Mouse (Mus musculus) heart, postnatal 0 days (tissue): ENCODE results near the gene Apoh. TPM values are rescaled to one million over a fixed set of nuclear protein-coding genes. Genes with fewer than 3 reads are reported as not detected.

Experiments
- ATAC-seq: fragments of 200-750 bp; cut with Nextera tagmentation; 2 replicates; pipeline ENCODE4 v1.8.0; 2017; ENCODE audit warnings: low read depth, moderate number of reproducible peaks, moderate library complexity; ENCODE audit not compliant: insufficient read depth
- DNase-seq: peaks from one replicate; pipeline ENCODE4 v3.0.0-alpha.2; 2016; ENCODE audit warnings: low spot score
- H3K27ac ChIP-seq: fragments of 300-500 bp; sonication (generic); 2 replicates; pipeline ENCODE4 v1.5.1; 2014; ENCODE audit warnings: low read depth, mild to moderate bottlenecking
- H3K27me3 ChIP-seq: fragments of 300-500 bp; sonication (generic); 2 replicates; pipeline ENCODE4 v1.6.1; 2014; ENCODE audit warnings: low read length, mixed read lengths; ENCODE audit not compliant: control insufficient read depth, insufficient read depth
- H3K36me3 ChIP-seq: fragments of 300-500 bp; sonication (generic); replicated peaks from 2 replicates; pipeline ENCODE4 v1.6.1; 2014; ENCODE audit warnings: low read length, mixed read lengths; ENCODE audit not compliant: control insufficient read depth, insufficient read depth
- H3K4me1 ChIP-seq: fragments of 300-500 bp; sonication (generic); 2 replicates; pipeline ENCODE4 v1.6.1; 2014; ENCODE audit warnings: antibody characterized with exemption; ENCODE audit not compliant: control insufficient read depth, insufficient read depth
- H3K4me2 ChIP-seq: fragments of 300-500 bp; sonication (generic); 2 replicates; pipeline ENCODE4 v1.6.1; 2014; ENCODE audit warnings: low read depth, mild to moderate bottlenecking, low read length, moderate library complexity
- H3K4me3 ChIP-seq: fragments of 300-500 bp; sonication (generic); 2 replicates; pipeline ENCODE4 v1.5.1; 2014; ENCODE audit warnings: low read depth, low read length
- H3K9ac ChIP-seq: fragments of 300-500 bp; sonication (generic); replicated peaks from 2 replicates; pipeline ENCODE4 v1.6.1; 2014; ENCODE audit warnings: low read depth, low read length, mixed read lengths
- H3K9me3 ChIP-seq: fragments of 300-500 bp; sonication (generic); replicated peaks from 2 replicates; pipeline ENCODE4 v1.6.1; 2016; ENCODE audit warnings: low read length; ENCODE audit not compliant: control insufficient read depth
- CTCF ChIP-seq: IDR thresholded peaks from 2 replicates; pipeline ENCODE4 v1.5.1; 2016; ENCODE audit warnings: antibody characterized with exemption, control low read depth, low read depth
- EP300 ChIP-seq: IDR thresholded peaks from 2 replicates; pipeline ENCODE4 v1.6.1; 2016; ENCODE audit warnings: antibody characterized with exemption, low read depth
- WGBS: fragments of 180-500 bp; shearing (Covaris S2); extraction: QIAGEN DNeasy Blood & Tissue Kit; methylation state at CpG from one replicate; pipeline ENCODE4 v1.1.7; 2014; 5-methylcytosine and 5-hydroxymethylcytosine counted together
- polyA plus RNA-seq: library from polyadenylated mRNA; unstranded; fragments of >200 nt; fragmentation: Nextera tagmentation; extraction: Ambion mirVana; gene quantifications from 2 replicates; pipeline ENCODE4 v1.2.1, GENCODE M21; 2015
- total RNA-seq: library from RNA; depleted of rRNA; stranded (reverse); fragments of >200 nt; gene quantifications from 2 replicates; pipeline ENCODE4 v1.2.3, GENCODE M21; 2014; ENCODE audit warnings: low replicate concordance

Gene Apoh
- total and polyA plus RNA-seq, 2 experiments from 2014 or later: 0.87 TPM; not detected in 1

DNA sequence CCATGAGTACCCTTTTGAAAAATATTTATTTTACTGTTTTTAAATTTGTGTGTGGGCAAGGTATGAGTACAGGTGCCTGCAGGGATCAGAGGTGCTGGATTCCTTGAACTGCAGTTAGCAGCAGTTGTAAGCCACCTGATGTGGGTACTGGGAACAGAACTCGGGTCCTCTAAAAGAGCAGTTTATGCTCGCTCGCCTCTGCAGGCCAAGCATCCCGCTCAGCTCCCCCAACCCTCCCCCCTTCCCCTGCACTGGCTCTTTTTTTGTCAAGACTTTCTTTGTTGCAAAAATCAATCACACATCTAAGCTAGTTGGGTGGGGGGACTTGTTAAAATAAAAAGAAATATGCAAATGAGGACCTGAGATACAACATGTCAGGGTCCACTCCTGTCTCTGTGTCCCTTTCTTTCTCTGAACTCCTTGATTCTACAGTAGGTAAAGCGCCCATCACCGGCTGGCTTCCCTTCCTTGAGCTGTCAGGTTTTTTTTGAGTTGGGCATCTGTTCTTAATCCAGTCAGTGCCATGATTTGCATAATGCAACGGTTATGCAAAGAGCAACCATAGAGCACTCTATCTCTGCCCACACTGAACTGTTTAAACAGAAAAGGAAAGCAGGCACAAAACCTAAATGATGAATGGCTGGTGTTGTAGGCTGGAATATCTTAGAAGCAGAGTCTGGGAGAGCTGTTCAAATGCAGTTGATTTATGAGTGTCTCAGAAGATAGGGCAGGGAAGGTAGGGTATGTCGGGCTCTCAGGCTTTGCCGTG lies 66.9 kb downstream of the Apoh start:
- H3K9ac ChIP-seq: no peak overlapping the region

DNA sequence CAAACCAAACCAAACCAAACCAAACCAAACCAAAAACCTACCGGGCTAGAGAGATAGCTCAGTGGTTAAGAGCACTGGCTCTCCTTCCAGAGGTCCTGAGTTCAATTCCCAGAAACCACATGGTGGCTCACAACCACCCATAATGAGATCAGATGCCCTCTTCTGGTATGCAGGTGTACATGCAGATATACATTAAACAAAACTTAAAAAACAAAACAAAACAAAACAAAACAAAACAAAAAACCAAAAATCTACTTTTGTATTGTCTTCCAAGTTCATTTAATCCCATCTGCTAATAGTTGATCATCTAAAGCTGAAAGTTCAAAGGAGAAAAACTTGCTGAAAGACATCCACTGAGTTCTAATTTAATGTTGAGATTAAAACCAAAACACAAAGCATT lies 73.2 kb downstream of the Apoh start:
- TF ChIP-seq CTCF (no peak), EP300 (no peak)
- DNase-seq (no peak), ATAC-seq (no peak)
- no peak overlapping the region for H3K4me2 ChIP-seq
- no peak overlapping the region for H3K27ac ChIP-seq
- H3K9me3 ChIP-seq: no peaks in the 10 kb centered on the region
- no peaks in the 10 kb centered on the region for H3K4me1 ChIP-seq
- 91% methylated on average over 1 of the region's 1 CpGs for WGBS
- no peak overlapping the region for H3K4me3 ChIP-seq
- H3K27me3 ChIP-seq: no peaks in the 10 kb centered on the region
- H3K36me3 ChIP-seq: no peaks in the 10 kb centered on the region
- H3K9ac ChIP-seq: no peak overlapping the region

More for the DNA sequence above, 66.9 kb downstream of the Apoh start:
- no peaks in the 10 kb centered on the region for H3K36me3 ChIP-seq
- no peak overlapping the region for H3K27ac ChIP-seq
- DNase-seq (no peak), ATAC-seq (no peak)
- H3K27me3 ChIP-seq: no peaks in the 10 kb centered on the region
- H3K4me3 ChIP-seq: no peak overlapping the region
- H3K9me3 ChIP-seq: no peaks in the 10 kb centered on the region
- no peaks in the 10 kb centered on the region for H3K4me1 ChIP-seq
- H3K4me2 ChIP-seq: no peak overlapping the region
- WGBS: 78% methylated on average over 7 of the region's 9 CpGs
- TF ChIP-seq EP300: no peak

DNA sequence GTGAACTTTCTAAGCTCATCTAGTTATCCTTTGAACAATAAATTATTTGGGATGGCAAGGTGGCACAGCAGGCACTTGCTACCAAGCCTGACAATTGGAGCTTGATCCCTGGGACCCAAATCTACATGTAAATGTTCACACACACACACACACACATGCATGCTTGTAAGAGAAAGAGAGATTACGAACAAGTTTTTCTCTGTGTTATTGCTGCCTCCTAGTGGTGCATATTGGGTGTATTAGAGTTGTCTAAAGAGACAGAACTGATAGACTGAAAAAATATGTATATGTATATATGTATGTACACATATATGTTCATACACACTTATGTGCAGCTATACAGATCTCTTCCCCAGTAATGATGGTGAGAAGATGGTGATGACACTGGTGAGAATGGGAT lies 75.4 kb downstream of the Apoh start:
- no peak overlapping the region for H3K9ac ChIP-seq
- 25% methylated on average over 1 of the region's 1 CpGs for WGBS
- ATAC-seq (no peak), DNase-seq (peak; percentile 52)
- H3K4me3 ChIP-seq: no peak overlapping the region
- no peaks in the 10 kb centered on the region for H3K27me3 ChIP-seq
- TF ChIP-seq CTCF: peak; percentile 62
- no peak for TF ChIP-seq EP300
- H3K9me3 ChIP-seq: no peaks in the 10 kb centered on the region
- H3K4me2 ChIP-seq: no peak overlapping the region
- no peaks in the 10 kb centered on the region for H3K36me3 ChIP-seq
- no peaks in the 10 kb centered on the region for H3K4me1 ChIP-seq
- H3K27ac ChIP-seq: no peak overlapping the region

DNA sequence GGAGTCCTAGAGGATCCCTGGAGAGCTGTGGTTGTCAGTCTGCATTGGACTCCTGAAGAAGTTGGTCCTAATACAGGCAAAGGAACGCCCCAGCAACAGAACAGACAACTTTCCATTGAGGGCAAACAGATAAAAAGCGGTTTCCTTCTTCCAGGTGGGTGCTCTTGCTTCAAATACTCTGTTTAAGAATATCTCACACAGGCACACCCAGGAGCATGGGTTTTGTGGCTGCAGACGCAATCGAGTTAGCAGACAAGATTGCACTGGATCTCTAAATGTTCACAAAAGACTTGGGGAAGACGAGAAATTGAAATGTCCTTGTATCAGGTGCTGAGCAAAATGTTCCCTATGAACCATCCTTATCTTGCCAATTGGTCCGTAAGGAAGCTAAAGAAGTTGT lies 76.1 kb downstream of the Apoh start:
- no peaks in the 10 kb centered on the region for H3K27me3 ChIP-seq
- H3K9me3 ChIP-seq: no peaks in the 10 kb centered on the region
- no peaks in the 10 kb centered on the region for H3K36me3 ChIP-seq
- no peak overlapping the region for H3K4me3 ChIP-seq
- no peaks in the 10 kb centered on the region for H3K4me1 ChIP-seq
- TF ChIP-seq EP300 (no peak), CTCF (no peak)
- no peak overlapping the region for H3K9ac ChIP-seq
- no peak for DNase-seq
- H3K27ac ChIP-seq: no peak overlapping the region
- WGBS: 78% methylated on average over 6 of the region's 6 CpGs
- ATAC-seq: no peak
- H3K4me2 ChIP-seq: no peak overlapping the region

DNA sequence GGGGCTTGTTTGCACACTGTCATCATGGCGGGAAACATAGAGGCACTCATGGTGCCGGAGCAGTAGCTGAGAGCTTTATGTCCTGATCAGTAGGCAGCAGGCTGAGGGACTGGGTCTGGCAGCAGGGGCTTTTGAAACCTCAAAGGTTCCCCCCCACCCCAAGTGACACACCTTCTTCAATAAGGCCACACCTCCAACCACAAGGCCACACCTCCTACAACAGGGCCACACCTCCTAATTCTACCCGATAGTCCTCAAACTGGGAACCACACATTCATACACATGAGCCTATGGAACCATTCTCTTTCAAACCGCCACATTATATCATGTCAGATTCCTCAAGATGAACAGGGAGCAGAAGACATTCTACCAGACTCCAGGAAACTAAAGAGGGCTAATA lies 77.6 kb downstream of the Apoh start:
- Histone ChIP-seq H3K36me3 (no peaks in the 10 kb centered on the region), H3K4me3 (no peak overlapping the region), H3K4me2 (no peak overlapping the region), H3K27me3 (no peaks in the 10 kb centered on the region), H3K9ac (no peak overlapping the region), H3K9me3 (no peaks in the 10 kb centered on the region), H3K4me1 (no peaks in the 10 kb centered on the region), H3K27ac (no peak overlapping the region)
- 71% methylated on average over 4 of the region's 4 CpGs for WGBS
- no peak for ATAC-seq
- DNase-seq: no peak
- TF ChIP-seq EP300 (no peak), CTCF (no peak)

DNA sequence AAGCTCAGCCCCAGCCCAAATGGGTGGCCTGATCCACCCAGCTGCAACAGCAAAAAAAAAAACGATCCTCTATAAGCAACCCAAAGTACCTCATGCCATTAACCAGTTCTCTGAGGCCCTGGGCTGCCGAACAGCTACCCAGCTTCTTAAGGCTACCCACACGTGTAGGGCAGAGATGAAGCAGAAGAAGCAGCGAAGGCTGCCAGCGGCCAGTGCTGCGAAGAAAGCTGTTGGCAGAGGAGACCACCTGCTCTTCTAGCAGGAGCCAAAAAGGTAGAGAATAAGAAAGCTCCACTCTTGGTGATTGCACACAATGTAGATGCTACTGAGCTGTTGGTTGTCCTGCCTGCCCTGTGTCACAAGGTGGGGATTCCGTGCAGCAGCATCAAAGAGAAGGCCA lies 80.1 kb downstream of the Apoh start:
- Histone ChIP-seq H3K4me2 (no peak overlapping the region), H3K4me1 (no peaks in the 10 kb centered on the region), H3K27ac (no peak overlapping the region), H3K9me3 (no peaks in the 10 kb centered on the region), H3K27me3 (no peaks in the 10 kb centered on the region), H3K4me3 (no peak overlapping the region), H3K36me3 (no peaks in the 10 kb centered on the region), H3K9ac (no peak overlapping the region)
- ATAC-seq (no peak), DNase-seq (no peak)
- TF ChIP-seq EP300 (no peak), CTCF (no peak)
- 72% methylated on average over 7 of the region's 7 CpGs for WGBS
